Mouse (Mus musculus) midbrain, embryonic 11.5 days (tissue): ENCODE measurements at regions not wholly inside any gene's neighbourhood (a gene's known extent, or its start where the extent isn't known, plus 50 kb on each side); places are given as distances from the start of the nearest gene placed in this dataset.

ENCODE experiments used
- ATAC-seq: fragments of 200-750 bp; cut with Nextera tagmentation; 2 replicates; pipeline ENCODE4 v1.8.0; 2017; ENCODE audit warnings: moderate TSS enrichment, moderate library complexity; ENCODE audit not compliant: low FRiP score
- DNase-seq: peaks from one replicate; pipeline ENCODE4 v3.0.0; 2015; ENCODE audit warnings: low spot score; ENCODE audit errors: missing footprints
- H3K27ac ChIP-seq: fragments of 300-500 bp; sonication (generic); 2 replicates; pipeline ENCODE4 v1.5.1; 2014; ENCODE audit warnings: low read depth, low read length
- H3K27me3 ChIP-seq: fragments of 300-500 bp; sonication (generic); 2 replicates; pipeline ENCODE4 v1.6.1; 2014; ENCODE audit warnings: mild to moderate bottlenecking, low read length, moderate library complexity, mixed read lengths; ENCODE audit not compliant: control insufficient read depth, insufficient read depth
- H3K36me3 ChIP-seq: fragments of 300-500 bp; sonication (generic); 2 replicates; pipeline ENCODE4 v1.6.1; 2014; ENCODE audit warnings: mild to moderate bottlenecking, low read length, moderate library complexity, mixed read lengths; ENCODE audit not compliant: control insufficient read depth, insufficient read depth
- H3K4me1 ChIP-seq: fragments of 300-500 bp; sonication (generic); 2 replicates; pipeline ENCODE4 v1.6.1; 2014; ENCODE audit warnings: low read length; ENCODE audit not compliant: control insufficient read depth, insufficient read depth
- H3K4me2 ChIP-seq: fragments of 300-500 bp; sonication (generic); 2 replicates; pipeline ENCODE4 v1.6.1; 2014; ENCODE audit warnings: mild to moderate bottlenecking, moderate library complexity
- H3K4me3 ChIP-seq: fragments of 300-500 bp; sonication (generic); 2 replicates; pipeline ENCODE4 v1.5.1; 2014; ENCODE audit warnings: low read depth, low read length
- H3K9ac ChIP-seq: fragments of 300-500 bp; sonication (generic); 2 replicates; pipeline ENCODE4 v1.6.1; 2014; ENCODE audit warnings: low read length
- H3K9me3 ChIP-seq: fragments of 300-500 bp; sonication (generic); 2 replicates; pipeline ENCODE4 v1.6.1; 2016; ENCODE audit warnings: low read length; ENCODE audit not compliant: control insufficient read depth
- WGBS: fragments of 180-500 bp; shearing (Covaris S2); extraction: QIAGEN DNeasy Blood & Tissue Kit; methylation state at CpG from one replicate; pipeline ENCODE4 v1.1.7; 2014; 5-methylcytosine and 5-hydroxymethylcytosine counted together

DNA sequence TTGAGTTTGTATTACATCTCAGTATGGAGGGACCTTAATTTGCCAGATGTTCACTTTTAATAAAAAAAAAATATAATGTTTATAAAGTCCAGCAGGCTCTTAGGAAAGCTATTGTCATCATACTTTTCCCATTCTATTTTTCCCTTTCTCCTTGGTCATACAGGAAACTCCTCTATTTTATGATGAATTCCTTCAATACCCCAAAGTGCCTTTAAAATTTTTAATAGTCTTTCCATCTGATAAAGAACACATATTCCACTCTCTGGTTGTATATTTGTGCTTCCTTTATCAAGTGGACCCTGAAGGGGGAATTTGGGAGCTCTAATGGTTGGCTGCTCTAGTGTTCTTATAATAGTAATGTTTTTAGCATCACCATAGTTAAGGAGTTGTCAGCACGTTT lies 2253.8 kb upstream of the Pcdh20 start:
- WGBS = 72% methylated on average over 1 of the region's 1 CpGs
- Histone ChIP-seq H3K4me1 (no peaks in the 10 kb centered on the region), H3K27ac (no peak overlapping the region), H3K9me3 (no peaks in the 10 kb centered on the region), H3K27me3 (no peaks in the 10 kb centered on the region), H3K9ac (no peak overlapping the region), H3K36me3 (no peaks in the 10 kb centered on the region), H3K4me2 (no peak overlapping the region), H3K4me3 (no peak overlapping the region)
- no peak for DNase-seq
- ATAC-seq = no peak

DNA sequence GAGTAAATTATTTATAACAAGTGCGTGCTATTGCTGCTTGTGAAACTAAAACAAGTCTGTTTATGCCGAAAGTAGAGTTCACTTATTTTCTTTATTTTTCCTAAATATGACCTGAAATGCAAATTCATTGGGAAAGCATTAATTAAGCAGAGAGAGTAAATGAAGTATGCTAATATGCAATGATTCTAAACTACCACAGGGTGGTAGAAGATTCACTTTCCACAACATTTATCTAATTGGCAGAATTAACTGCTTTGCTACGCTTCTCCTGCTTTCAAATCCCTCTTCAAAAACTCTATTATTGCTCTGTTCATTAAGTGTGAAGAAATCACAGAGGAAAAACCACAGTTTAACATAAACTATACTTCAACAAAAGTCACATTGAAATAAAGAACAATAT lies 2209.2 kb upstream of the Pcdh20 start:
- Histone ChIP-seq H3K36me3 (no peaks in the 10 kb centered on the region), H3K4me3 (no peak overlapping the region), H3K4me1 (no peaks in the 10 kb centered on the region), H3K27ac (no peak overlapping the region), H3K27me3 (no peaks in the 10 kb centered on the region), H3K9ac (no peak overlapping the region), H3K4me2 (no peak overlapping the region), H3K9me3 (no peaks in the 10 kb centered on the region)
- DNase-seq = no peak
- no peak for ATAC-seq
- WGBS = 91% methylated on average over 3 of the region's 3 CpGs

- DNase-seq (no peak), ATAC-seq (peak; percentile 57; the same call in 1 of the 2 replicates)
- Histone ChIP-seq H3K9me3 (no peaks in the 10 kb centered on the region), H3K27ac (no peak overlapping the region), H3K36me3 (no peaks in the 10 kb centered on the region), H3K9ac (no peak overlapping the region), H3K27me3 (no peaks in the 10 kb centered on the region), H3K4me1 (no peaks in the 10 kb centered on the region), H3K4me3 (no peak overlapping the region), H3K4me2 (no peak overlapping the region)
- WGBS = 76% methylated on average over 4 of the region's 4 CpGs
Observed at GRCm38 (mm10) chr14:90670359-90670758, 2199.2 kb upstream of the Pcdh20 start.
